Mouse (Mus musculus): ENCODE measurements around the gene Abhd15. TPM values are rescaled to one million over a fixed set of nuclear protein-coding genes. Genes with fewer than 3 reads are reported as not detected.

Abhd15 gene
- total RNA-seq, 4 experiments from 2014 or later: 1.0 to 2.4 (median 1.6) TPM

DNA sequence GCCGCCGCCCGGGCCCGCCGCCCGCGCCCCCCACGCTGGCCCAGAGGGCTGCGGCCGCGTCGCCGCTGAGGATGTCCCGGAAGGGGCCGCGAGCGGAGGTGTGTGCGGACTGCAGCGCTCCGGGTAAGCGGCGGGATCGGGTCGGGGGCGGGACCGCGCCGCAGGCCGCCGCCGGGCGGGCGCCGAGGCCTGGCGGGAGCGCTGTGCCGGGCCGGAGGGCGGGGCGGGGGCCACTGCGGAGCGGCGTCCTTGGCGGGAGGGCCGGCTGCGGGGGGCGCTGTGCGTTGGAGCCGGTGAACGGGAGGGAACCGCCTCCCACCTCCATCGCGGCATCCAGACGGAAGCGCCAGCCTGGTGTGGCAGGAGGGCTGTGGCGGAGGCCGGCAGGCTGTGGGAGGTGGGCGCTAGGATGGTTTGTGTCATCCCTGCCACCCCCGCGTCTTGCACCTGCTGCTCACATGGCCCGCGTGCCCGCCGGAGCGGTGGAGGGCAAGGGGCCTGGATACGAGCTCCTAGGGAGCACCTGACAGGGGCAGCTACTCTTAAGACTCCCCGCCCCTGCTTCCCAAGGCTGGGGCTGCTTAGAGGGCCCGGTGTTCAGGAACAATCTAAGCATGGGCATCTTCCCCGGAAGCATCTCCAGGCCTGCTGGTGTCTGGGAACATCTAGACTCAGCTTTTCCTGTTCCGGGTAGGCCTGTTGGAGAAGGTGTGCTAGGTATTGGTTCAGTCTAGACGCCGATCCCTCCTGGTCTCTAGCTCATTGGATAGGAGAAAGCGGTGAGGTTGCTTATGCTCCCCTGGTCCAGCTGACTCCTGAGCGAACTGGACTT lies 21.2 kb upstream of the Abhd15 start, which contains the start of gene Git1:
TSS of gene Git1 (plus strand) at position 51 of the 832 bp plus-strand sequence.
- DNase-seq (ENCODE audit: low spot score in 2 of 2): no peak

DNA sequence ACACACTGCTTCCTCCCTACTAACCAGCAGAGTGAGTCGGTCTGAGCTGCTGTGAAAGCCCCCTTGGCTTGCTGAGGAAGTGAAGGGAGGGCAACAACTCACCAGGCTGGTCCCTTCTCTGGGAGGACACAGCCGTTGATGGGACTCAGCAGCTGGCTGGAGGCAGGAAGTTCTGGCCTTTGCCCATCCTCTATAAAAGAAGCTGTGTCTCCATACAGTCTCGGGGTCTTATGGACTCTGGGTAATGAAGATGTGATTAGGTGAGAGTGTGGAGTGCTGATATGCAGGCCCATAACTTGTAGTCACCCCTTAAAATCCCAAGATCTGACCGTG lies 20.6 kb upstream of the Abhd15 start:
- DNase-seq (ENCODE audit: low spot score in 2 of 2): no peak

DNA sequence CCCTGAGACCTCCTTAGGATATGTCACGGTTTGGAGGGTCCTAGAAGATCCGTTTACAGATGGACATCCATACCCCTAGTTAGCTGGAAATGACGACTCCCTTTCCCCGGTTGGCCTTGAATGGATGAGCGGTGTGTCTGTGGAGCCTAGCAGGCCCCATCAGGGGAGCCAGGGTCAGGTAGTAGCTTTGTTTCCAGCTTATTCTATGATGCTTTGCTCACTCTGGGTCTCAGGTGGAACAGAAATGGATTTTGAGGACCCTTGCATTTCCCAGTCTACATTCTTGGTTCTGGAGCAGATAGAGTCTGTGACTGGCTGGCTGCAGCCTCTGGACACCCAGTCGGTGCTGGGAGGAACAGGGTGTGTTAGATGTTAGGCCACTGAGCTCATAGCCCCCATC lies 20.1 kb upstream of the Abhd15 start:
- DNase-seq (ENCODE audit: low spot score in 2 of 2): no peak

DNA sequence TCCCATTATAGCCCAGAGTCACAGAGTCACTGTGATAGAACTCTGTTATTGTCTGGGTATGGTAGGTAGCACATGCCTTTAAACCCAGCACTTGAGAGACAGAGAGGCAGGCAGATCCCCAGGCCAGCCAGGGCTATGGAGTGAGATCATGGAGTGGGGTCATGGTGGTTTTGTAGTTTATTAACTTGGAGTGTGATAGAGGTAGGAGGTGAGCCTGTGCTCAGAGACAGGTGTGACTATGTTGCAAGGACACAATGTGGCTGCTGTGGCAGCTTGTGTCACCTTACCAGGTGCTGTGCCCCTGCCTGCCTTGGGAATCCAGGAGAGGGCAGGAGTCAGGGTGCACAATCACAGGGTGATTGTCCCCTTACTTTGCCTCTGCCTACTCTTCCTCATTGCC lies 19.4 kb upstream of the Abhd15 start:
- no peak for DNase-seq (ENCODE audit: low spot score in 2 of 2)

DNA sequence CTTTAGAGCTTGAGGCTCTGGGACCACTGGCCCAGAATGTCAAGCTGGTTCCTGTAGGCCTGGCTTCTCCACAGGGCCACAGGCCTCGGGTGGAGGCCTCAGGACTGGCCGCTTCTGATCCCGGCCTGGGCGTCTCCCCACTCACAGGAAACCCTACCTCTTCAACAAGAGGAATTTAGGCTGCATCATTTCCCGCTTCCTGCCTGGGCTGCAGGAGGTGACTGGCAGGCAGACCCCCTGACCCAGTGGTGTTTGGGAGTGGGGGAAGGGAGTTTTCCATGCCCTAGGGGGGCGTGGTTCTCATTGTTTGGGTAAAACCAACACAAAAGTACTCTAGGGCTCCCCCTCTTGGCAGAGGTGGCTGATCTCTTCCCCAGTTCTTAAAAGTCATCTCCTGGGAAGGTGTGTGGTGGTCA lies 17.6 kb upstream of the Abhd15 start:
- no peak for DNase-seq (ENCODE audit: low spot score in 2 of 2)

DNA sequence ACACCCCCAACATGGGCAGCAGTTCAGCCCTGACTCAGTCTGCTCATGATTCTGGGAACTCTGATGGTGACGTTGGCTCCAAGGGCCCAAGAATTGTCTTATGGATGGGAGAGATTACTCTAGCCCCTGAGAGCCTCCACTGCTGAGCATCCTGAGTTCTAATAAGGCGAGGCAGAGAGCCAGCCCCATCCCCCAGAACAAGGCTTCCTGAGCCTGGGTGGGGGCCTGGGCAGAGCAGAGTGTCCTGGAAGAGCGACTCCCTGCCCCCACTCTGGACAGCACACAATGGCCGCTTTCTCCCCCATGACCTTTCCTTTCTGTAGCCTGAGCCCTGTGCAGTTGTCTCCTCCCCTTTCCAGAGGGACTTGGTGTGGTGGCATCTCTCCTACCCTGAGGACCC lies 17.1 kb upstream of the Abhd15 start:
- DNase-seq (ENCODE audit: low spot score in 2 of 2): no peak

DNA sequence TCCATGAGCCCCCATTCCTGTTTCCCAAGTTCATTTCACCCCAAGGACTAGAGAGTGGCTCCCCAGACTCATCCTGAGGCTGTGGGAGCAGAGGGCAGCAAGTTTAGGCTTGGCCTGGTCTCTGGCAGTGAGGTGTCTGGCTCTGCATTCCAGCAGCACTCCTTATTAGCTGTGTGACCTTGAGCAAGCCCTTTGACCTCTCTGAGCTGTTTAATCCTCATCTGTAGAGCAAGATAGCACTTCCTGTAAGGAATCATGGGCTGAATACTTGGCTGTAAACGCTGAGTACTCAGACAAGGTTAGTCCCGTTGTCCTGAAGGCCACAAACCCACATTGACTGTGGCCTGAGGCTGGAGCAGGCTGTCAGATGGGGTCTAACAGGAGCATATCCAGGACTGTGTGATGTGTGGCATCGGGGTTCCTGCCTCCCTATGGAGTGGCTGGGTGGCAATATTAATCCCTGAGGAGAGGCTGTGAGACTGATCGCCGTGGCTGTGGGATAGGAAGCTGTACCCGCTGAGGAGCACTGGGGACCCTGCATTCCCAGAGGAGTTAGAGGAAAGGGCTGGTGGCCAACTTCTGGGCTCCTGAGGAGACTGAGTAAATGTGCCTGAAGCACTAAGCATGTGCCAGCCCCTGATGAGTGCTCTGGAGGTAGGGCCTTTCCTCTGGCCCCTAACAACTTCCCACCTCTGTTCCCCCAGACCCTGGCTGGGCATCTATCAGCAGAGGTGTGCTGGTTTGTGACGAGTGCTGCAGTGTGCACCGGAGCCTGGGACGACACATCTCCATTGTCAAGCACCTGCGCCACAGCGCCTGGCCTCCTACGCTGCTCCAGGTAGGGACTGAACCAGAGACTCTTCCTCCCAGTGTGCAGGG lies 16.4 kb upstream of the Abhd15 start:
- no peak for DNase-seq (ENCODE audit: low spot score in 2 of 2)

DNA sequence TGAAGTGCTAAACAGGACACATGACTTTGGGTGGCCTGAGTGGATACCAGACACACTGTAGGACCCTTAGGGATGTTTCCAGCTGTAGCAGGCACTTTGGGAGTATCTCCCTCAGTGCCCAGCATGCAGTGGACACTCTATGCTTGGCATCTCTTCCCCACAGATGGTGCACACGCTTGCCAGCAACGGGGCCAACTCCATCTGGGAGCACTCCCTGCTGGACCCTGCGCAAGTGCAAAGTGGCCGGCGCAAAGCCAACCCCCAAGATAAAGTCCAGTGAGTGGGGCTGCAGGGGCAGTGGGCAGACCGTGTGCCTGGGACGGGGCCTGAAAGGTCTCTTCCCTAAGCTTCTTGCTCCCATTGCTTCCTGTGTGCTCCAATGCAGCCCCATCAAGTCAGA lies 15.6 kb upstream of the Abhd15 start:
- DNase-seq (ENCODE audit: low spot score in 2 of 2): no peak

DNA sequence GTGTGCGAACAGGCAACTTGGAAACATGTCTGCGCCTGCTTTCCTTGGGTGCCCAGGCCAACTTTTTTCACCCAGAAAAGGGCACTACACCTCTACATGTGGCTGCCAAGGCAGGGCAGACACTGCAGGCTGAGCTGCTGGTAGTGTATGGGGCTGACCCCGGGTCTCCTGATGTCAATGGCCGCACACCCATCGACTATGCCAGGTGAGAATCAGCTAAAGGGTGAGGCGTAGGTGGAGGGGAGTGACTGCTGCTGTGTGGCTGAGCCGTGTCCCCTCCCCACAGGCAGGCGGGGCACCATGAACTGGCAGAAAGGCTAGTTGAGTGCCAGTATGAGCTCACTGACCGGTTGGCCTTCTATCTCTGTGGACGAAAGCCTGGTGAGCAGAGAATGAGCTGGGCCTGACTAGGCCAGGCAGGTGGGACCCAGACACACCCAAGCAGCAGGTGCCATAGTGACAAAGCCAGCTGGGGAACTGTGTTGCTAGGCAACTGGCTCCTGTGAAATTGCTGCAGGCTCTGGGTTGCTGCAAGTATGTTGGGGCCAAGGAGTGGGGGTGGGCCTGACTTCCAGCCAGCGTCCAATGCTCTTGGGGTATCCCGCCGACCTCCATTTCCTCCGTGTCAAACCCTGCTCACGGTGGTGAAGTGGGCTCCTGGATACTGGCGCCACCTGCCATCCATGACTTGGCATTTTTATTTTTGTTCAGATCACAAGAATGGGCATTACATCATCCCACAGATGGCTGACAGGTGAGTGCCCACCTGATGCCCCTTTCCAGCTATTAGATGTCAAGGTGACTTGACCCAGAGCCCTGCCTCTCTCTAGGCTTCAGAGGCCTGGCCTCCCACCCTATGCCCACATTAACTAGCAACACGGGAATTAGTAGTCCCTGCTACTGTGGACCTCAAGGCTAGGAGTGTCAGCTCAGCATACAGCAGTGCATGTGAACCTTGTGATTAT lies 14.3 kb upstream of the Abhd15 start:
- DNase-seq (ENCODE audit: low spot score in 2 of 2): no peak

DNA sequence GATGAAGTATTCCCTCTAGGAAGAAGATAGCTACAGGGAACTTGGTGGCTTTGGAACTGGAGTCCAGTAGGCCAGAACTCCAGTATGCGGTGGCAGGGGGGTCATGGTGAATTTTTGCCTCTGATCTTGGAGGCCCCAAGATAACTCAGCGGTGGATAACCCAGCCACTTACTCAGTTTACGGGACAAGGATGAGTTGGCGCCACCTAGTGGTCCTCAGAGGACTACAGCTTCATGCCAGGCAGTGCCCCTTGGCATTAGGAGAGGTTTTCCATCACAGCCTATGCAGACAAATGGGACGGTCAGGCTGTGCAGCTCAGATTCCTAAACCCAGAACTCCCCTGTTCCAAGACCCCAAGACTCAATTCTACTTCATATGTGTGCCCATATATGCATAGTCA lies 13.5 kb upstream of the Abhd15 start:
- DNase-seq (ENCODE audit: low spot score in 2 of 2): peak in 1 of 2 experiments; percentile 87

DNA sequence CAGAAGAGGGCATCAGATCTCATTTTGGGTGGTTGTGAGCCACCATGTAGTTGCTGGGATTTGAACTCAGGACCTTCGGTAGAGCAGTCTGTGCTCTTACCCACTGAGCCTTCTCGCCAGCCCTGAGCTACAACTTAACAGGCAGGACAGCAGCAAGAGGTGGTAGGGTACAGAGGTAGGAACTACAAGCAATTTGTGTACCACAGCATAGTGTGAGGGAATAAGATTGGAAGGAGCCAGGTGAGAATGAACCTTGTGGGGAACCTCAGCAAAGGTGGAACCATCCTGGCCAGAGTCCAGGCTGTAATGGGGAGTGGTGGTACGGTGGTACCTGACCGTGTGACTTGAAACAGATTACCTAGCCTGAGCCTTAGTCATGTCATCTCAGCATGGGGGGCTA lies 12.9 kb upstream of the Abhd15 start:
- no peak for DNase-seq (ENCODE audit: low spot score in 2 of 2)

DNA sequence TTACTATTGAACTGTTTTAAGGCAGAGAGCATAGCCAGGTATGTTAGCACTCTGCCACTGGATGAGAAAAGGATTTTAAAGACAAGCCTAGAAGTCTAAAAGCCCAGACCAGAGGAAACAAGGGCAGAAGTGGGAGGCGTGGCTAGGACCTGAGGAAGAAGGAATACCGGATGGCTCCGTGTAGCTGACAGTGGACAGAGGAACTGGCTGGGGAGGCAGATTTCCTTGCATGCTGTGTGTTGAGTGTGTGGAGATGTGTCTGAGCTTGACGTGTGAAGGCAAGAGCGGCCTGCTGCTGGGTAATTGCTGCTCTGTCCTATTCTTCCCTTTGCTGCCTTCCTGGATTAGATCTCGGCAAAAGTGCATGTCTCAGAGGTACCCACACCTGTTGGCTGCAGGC lies 12.4 kb upstream of the Abhd15 start:
- no peak for DNase-seq (ENCODE audit: low spot score in 2 of 2)

DNA sequence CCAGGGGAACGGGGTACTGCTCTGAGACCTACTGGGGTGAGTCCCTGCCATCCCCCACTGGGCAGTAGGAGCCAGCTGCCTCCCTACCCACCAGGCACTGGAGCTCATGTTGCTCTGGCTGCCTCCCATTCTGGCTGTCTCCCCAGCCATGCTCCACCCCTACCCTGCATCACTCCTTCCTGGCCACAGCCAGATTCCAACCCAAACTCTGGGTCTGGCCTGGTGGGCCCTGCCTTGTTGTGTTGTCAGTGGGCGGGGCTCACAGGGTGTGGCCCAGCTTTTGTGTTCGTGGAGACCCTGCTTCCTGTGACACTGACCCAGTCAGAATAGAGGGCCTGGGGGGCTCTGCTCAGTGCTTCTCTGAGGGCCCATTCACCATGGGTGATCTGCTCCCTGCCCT lies 11.4 kb upstream of the Abhd15 start:
- no peak for DNase-seq (ENCODE audit: low spot score in 2 of 2)

DNA sequence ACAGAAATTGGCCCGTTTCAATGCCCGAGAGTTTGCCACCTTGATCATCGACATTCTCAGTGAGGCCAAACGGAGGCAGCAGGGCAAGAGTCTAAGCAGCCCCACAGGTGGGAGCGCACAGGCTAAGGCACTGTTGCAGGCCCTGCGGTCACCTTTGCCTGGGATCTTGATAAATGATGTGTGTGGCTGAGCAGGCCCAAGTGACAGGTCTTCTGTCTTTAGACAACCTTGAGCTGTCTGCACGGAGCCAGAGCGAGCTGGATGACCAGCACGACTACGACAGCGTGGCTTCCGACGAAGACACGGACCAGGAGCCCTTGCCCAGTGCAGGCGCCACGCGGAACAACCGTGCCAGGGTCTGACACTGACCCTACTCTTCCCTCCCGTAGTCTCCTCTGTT lies 10.5 kb upstream of the Abhd15 start:
- DNase-seq (ENCODE audit: low spot score in 2 of 2): no peak

DNA sequence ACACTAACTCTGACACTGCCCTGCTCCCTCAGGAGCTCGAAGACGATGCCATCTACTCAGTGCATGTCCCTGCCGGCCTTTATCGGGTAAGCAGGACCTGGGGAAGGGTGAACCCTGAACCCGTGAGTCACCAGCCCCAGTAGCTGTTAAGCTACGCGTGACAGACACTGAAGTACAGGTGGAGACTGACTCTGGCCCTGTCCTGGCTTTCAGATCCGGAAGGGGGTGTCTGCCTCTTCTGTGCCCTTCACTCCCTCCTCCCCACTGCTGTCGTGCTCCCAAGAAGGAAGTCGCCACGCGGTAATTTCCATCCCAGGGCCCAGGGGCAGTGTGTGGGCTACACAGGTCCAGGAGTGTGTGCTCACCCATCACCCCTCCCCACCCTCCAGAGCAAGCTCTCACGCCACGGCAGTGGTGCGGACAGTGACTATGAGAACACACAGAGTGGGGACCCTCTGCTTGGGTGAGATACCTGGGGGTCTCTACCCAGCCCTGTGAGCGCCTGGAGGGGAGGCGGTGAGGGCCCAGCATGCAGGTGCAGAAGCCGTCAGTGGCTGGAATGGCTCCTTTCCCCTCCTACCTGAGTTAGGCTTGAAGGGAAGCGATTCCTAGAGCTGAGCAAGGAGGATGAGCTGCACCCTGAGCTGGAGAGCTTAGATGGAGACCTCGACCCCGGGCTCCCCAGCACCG lies 9.5 kb upstream of the Abhd15 start:
- no peak for DNase-seq (ENCODE audit: low spot score in 2 of 2)

DNA sequence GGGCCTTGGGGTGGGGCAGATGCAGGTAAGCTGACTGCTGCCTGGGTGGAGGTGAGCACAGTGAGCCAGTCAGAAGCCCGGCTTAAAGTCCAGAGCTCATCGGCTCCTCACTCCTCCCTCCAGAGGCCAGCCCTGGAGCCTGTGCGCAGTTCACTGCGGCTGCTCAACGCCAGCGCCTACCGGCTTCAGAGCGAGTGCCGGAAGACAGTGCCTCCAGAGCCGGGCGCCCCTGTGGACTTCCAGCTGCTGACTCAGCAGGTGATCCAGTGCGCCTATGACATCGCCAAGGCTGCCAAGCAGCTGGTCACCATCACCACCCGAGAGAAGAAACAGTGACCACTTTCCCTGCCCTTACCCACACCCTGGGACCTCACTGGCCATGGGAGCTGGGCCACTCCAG lies 8.6 kb upstream of the Abhd15 start:
- DNase-seq (ENCODE audit: low spot score in 2 of 2): no peak

DNA sequence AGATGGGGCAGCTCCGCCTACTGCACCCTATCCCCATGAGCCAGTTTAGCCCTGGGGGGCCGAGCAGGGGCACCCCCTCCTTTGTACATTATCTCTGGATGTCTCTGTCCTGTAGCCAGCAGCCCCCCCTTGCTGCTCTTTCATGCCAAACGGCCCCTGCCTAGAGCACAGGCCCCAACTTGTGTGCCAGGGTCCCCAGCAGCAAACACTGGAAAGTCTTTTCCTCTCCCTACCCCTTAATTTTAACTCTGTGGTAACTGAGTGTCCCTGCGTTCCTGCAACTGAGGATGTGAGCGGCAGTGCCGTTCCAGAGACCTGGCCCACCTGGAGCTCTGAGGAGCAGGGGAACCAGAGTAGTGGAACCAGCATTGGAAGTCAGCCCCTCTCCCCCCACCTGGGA lies 8.0 kb upstream of the Abhd15 start:
- DNase-seq (ENCODE audit: low spot score in 2 of 2): no peak

DNA sequence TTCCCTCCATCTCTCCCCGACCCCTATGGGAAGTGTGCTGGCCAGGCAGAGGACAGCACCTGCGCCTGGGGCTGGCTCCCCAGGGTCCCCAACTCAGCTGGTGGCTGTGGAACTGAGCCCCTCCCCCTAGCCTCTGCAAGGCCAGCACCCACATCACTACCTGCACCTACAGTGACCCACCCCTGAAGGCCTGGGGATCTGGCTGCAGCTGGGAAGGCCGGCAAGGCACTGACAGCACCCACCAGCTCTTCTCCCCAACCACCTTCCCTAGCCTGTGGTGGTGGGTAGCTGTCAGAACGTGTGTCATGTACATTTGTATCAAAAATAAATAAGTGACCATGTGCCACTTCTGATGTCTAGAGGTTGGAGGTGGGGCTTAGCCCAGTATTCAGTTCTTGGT lies 7.5 kb upstream of the Abhd15 start:
- no peak for DNase-seq (ENCODE audit: low spot score in 2 of 2)

DNA sequence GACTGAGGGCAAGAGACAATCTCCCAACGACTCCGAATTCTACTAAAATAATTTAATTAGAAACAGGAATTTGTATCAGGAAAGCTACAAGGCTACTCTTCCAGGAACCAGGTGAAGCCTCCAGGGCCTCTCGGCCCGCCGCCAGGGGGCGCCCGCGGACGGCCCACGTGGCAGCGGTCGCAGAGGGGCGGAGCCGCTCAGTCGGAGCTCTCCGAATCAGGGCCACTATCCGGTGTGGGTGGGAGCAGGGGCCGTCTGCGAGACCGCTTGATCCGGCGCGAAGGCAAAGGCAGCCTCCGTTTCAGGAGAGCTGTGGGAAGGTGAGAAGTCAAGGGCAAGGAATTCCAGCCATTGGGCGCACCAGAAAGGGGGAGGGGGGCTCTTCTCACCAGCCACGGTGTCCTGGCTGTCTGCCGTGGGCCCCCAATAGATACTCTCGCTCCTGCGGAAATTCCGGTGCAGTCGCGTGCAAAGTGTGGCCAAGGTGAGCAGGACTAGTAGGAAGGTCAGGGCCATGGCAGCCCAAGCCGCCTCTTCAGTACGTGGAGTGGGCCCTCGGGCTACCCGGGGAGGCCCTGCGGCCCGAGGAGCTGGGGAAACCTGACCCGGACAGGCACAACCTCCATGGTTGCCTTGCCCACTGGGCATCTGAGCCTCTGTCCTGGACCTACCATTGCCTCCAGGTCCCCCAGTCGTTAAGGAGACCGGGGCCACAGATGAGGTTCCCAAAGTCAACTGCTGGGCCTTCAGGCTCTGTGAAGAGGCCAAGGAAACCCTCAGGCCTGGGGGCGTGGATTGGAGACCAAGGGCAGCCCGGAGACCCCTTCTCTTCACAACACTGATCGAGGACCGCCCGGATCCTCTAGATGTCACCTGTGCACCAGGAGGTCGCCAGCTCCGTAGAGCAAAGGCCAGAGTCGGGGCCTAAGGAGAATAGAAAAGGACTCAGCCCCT lies 6.6 kb upstream of the Abhd15 start:
- no peak for DNase-seq (ENCODE audit: low spot score in 2 of 2)

DNA sequence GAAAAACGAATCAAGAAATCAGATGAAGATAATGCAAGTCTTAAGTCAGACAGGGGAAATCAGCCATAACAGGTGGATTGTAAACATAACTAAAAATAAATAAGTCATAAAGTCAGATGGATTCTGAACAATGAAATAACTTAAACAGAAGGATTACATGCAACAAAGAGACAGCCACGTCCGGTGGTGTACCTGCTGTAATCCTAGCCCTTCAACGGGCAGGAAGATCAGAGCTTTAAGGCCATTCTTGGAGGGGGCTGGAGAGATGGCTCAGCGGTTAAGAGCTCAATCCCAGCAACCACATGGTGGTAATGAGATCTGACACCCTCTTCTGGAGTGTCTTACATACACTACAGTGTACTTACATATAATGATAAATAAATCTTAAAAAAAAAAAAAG lies 3.6 kb upstream of the Abhd15 start:
- DNase-seq (ENCODE audit: low spot score in 2 of 2): no peak

Measured in layer of hippocampus, adult 8-10 months (tissue).